Mouse (Mus musculus): ENCODE measurements at regions not wholly inside any gene's neighbourhood (a gene's known extent, or its start where the extent isn't known, plus 50 kb on each side); places are given as distances from the start of the nearest gene placed in this dataset.

- DNase-seq (ENCODE audit: low spot score), result no peak
Measured at GRCm38 (mm10) chr15:36380461-36381227, 626.9 kb downstream of the Zfp706 start.

GRCm38 (mm10) chr15:36378640-36379039, 628.9 kb downstream of the Zfp706 start:
- DNase-seq (ENCODE audit: low spot score), result no peak

GRCm38 (mm10) chr15:36376551-36376950, 631.0 kb downstream of the Zfp706 start:
- DNase-seq (ENCODE audit: low spot score), result no peak

GRCm38 (mm10) chr15:36375549-36375885, 632.1 kb downstream of the Zfp706 start:
- no peak for DNase-seq (ENCODE audit: low spot score)

- peak; percentile 69 for DNase-seq (ENCODE audit: low spot score)
Measured at GRCm38 (mm10) chr15:36374732-36375548, 632.6 kb downstream of the Zfp706 start.

- DNase-seq (ENCODE audit: low spot score), result peak; percentile 42
Measured at GRCm38 (mm10) chr15:36373900-36374611, 633.5 kb downstream of the Zfp706 start.

GRCm38 (mm10) chr15:36373481-36373880, 634.1 kb downstream of the Zfp706 start:
- no peak for DNase-seq (ENCODE audit: low spot score)

- DNase-seq (ENCODE audit: low spot score), result no peak
Measured at GRCm38 (mm10) chr15:36371382-36371781, 636.2 kb downstream of the Zfp706 start.

GRCm38 (mm10) chr15:36370906-36371305, 636.7 kb downstream of the Zfp706 start:
- peak; percentile 1 for DNase-seq (ENCODE audit: low spot score)

- DNase-seq (ENCODE audit: low spot score), result peak; percentile 2
Measured at GRCm38 (mm10) chr15:36367296-36367695, 640.3 kb downstream of the Zfp706 start.

GRCm38 (mm10) chr15:36364757-36365156, 642.8 kb downstream of the Zfp706 start:
- peak; percentile 2 for DNase-seq (ENCODE audit: low spot score)

- DNase-seq (ENCODE audit: low spot score), result peak; percentile 3
Measured at GRCm38 (mm10) chr15:36364062-36364461, 643.5 kb downstream of the Zfp706 start.

GRCm38 (mm10) chr15:36362911-36363565, 644.5 kb downstream of the Zfp706 start:
- peak; percentile 2 for DNase-seq (ENCODE audit: low spot score)

GRCm38 (mm10) chr15:36361522-36362148, 645.9 kb downstream of the Zfp706 start:
- DNase-seq (ENCODE audit: low spot score), result peak; percentile 3

- DNase-seq (ENCODE audit: low spot score), result peak; percentile 12
Measured at GRCm38 (mm10) chr15:36360694-36361521, 646.7 kb downstream of the Zfp706 start.

- no peak for DNase-seq (ENCODE audit: low spot score)
Measured at GRCm38 (mm10) chr15:36355851-36356250, 651.7 kb downstream of the Zfp706 start.

- no peak for DNase-seq (ENCODE audit: low spot score)
Measured at GRCm38 (mm10) chr15:36354545-36354944, 653.0 kb downstream of the Zfp706 start.

- DNase-seq (ENCODE audit: low spot score), result no peak
Measured at GRCm38 (mm10) chr15:36353793-36354192, 653.8 kb downstream of the Zfp706 start.

GRCm38 (mm10) chr15:36352929-36353328, 654.6 kb downstream of the Zfp706 start:
- DNase-seq (ENCODE audit: low spot score), result no peak

GRCm38 (mm10) chr15:36351693-36352092, 655.9 kb downstream of the Zfp706 start:
- no peak for DNase-seq (ENCODE audit: low spot score)

GRCm38 (mm10) chr15:36348348-36348747, 659.2 kb downstream of the Zfp706 start:
- no peak for DNase-seq (ENCODE audit: low spot score)
